Mouse (Mus musculus): Measurements from ENCODE around the gene Otop2.

GRCm38 (mm10) chr11:115275509-115275908 lies 31.5 kb upstream of the Otop2 start:
- TF ChIP-seq GATA1 (IDR thresholded peaks at IDR 0.05; ENCODE audit: borderline replicate concordance, low read length) (no peak), FLI1 (IDR thresholded peaks at IDR 0.05; ENCODE audit: low read length) (no peak)

All from megakaryocyte, embryonic 14.5 days (primary cell).